ENCODE assay signal across 9 mouse cellular contexts in genomic region chr11:58977607-58978026, GRCm38 (mm10). TPM values are rescaled to one million over a fixed set of nuclear protein-coding genes. Genes with fewer than 3 reads are reported as not detected.
DNase-seq lines count a peak whose midpoint lies in the region; ATAC-seq and TF ChIP-seq lines count a peak whose summit lies in the region.
"Had no signal": no experiment of that assay in that cellular context is flagged by ENCODE, and none has a peak within 500 bp of the region (broad histone marks: within the 10 kb centered on the region; RNA-seq: fewer than 3 reads in every experiment).

No protein-coding gene starts in this region.

- under 1% methylated on average over 21 of the region's 21 CpGs for WGBS in heart, embryonic 11.5 days (ENCODE audit: insufficient replicate concordance)
- WGBS in forebrain, embryonic 11.5 days, result under 1% methylated on average over 21 of the region's 21 CpGs
- under 1% methylated on average over 21 of the region's 21 CpGs for WGBS in liver, embryonic 14.5 days (ENCODE audit: insufficient replicate concordance)

- 0 out of 2 replicates have a peak, but pooled peaks cover under 1% of the 10 kb centered on the region for H3K36me3 ChIP-seq in heart, embryonic 11.5 days (ENCODE audit: control insufficient read depth, insufficient read depth, low read length)
- H3K36me3 ChIP-seq in forebrain, embryonic 11.5 days (ENCODE audit: control insufficient read depth, insufficient read depth, low read length), result no peaks in the 10 kb centered on the region; the same call in 1 of the 2 replicates
- peaks cover 7% of the 10 kb centered on the region for H3K36me3 ChIP-seq in liver, embryonic 14.5 days (replicated peaks; ENCODE audit: control insufficient read depth, insufficient read depth, low read depth)

- H3K27me3 ChIP-seq in heart, embryonic 11.5 days (ENCODE audit: control insufficient read depth, insufficient read depth, low read length), result no peaks in the 10 kb centered on the region
- H3K27me3 ChIP-seq in forebrain, embryonic 11.5 days (ENCODE audit: control insufficient read depth, insufficient read depth, low read length), result no peaks in the 10 kb centered on the region
- no peaks in the 10 kb centered on the region for H3K27me3 ChIP-seq in liver, embryonic 14.5 days (ENCODE audit: control insufficient read depth, insufficient read depth, low read length)
- H3K27me3 ChIP-seq: Patski had no signal

- peak overlapping the region; percentile 97 for H3K4me2 ChIP-seq in heart, embryonic 11.5 days
- peak overlapping the region; percentile 96 for H3K4me2 ChIP-seq in forebrain, embryonic 11.5 days (ENCODE audit: low read depth, low read length, severe bottlenecking)
- H3K4me2 ChIP-seq in liver, embryonic 14.5 days (ENCODE audit: low read depth), result peak overlapping the region; percentile 78

- TF ChIP-seq CTCF in liver, embryonic 14.5 days (IDR thresholded peaks at IDR 0.05; ENCODE audit: low read depth), result no peak

- no peaks in the 10 kb centered on the region for H3K9me3 ChIP-seq in heart, embryonic 11.5 days (replicated peaks; ENCODE audit: control insufficient read depth, low read length)
- no peaks in the 10 kb centered on the region for H3K9me3 ChIP-seq in forebrain, embryonic 11.5 days (ENCODE audit: control insufficient read depth, low read length)
- no peaks in the 10 kb centered on the region for H3K9me3 ChIP-seq in liver, embryonic 14.5 days (ENCODE audit: control insufficient read depth, low read length)

- ATAC-seq in heart, embryonic 11.5 days (replicated peaks; ENCODE audit: insufficient number of reproducible peaks, low FRiP score, low TSS enrichment), result no peak
- peak; percentile 28 for ATAC-seq in CD4-positive, CD25-positive, alpha-beta regulatory T cell, adult 4 months
- no peak; the same call in 1 of the 2 replicates for ATAC-seq in forebrain, embryonic 11.5 days (replicated peaks; ENCODE audit: low FRiP score)
- peak; percentile 36; the same call in 1 of the 2 replicates for ATAC-seq in liver, embryonic 14.5 days (ENCODE audit: insufficient read depth)

- peak overlapping the region; percentile 99 for H3K4me3 ChIP-seq in heart, embryonic 11.5 days (ENCODE audit: low read depth, low read length)
- peak overlapping the region; percentile 94 for H3K4me3 ChIP-seq in forebrain, embryonic 11.5 days (ENCODE audit: low read depth, low read length)
- H3K4me3 ChIP-seq in liver, embryonic 14.5 days (ENCODE audit: insufficient read depth in 1 of 2, low read depth in 2 of 2, low read length in 2 of 2), result peak overlapping the region; percentile 65 to 96

- H3K4me1 ChIP-seq in heart, embryonic 11.5 days (ENCODE audit: control insufficient read depth, insufficient read depth, low read length), result peaks cover 19% of the 10 kb centered on the region
- H3K4me1 ChIP-seq in forebrain, embryonic 11.5 days (replicated peaks; ENCODE audit: control insufficient read depth, insufficient read depth, low read length), result peaks cover 14% of the 10 kb centered on the region; the same call in 1 of the 2 replicates
- H3K4me1 ChIP-seq in liver, embryonic 14.5 days (replicated peaks; ENCODE audit: control insufficient read depth in 2 of 2, insufficient read depth in 2 of 2, low read length in 1 of 2), result peaks cover 7 to 17% of the 10 kb centered on the region in 2 experiments

- intact Hi-C loops in heart, postnatal 14 days (cut with DNase I), result no loop called here
- intact Hi-C loops in left cerebral cortex, postnatal 25 days (cut with DNase I), result no loop called here

- no peak for DNase-seq in heart, postnatal 14 days
- no peak for DNase-seq in forebrain, embryonic 11.5 days (ENCODE audit: low spot score)
- no peak for DNase-seq in liver, embryonic 14.5 days (ENCODE audit: low read depth in 3 of 3, low spot score in 3 of 3)
- no peak for DNase-seq in ovary, adult 18-20 months (ENCODE audit: low spot score)
- DNase-seq in left cerebral cortex, postnatal 25 days (ENCODE audit: low spot score in 2 of 2), result no peak
- no peak for DNase-seq in right cerebral cortex, adult 2 months (ENCODE audit: low spot score in 2 of 2)

- peak overlapping the region; percentile 95 for H3K9ac ChIP-seq in heart, embryonic 11.5 days (ENCODE audit: low read depth, low read length)
- peak overlapping the region; percentile 93 for H3K9ac ChIP-seq in forebrain, embryonic 11.5 days (ENCODE audit: low read length)
- H3K9ac ChIP-seq in liver, embryonic 14.5 days (replicated peaks), result peak overlapping the region; percentile 93

- peak overlapping the region; percentile 80 for H3K27ac ChIP-seq in heart, embryonic 11.5 days (ENCODE audit: low read depth, low read length)
- H3K27ac ChIP-seq in forebrain, embryonic 11.5 days (ENCODE audit: low read depth, low read length), result no peak overlapping the region
- H3K27ac ChIP-seq in liver, embryonic 14.5 days, result peak overlapping the region; percentile 77

- TF ChIP-seq EP300 in liver, embryonic 14.5 days (IDR thresholded peaks at IDR 0.05; ENCODE audit: low read depth), result no peak

RNA-seq across cellular contexts. Expression of gene Trim11, which starts 0.3 kb away (rescaled TPM):
- 26.1 and 27.5 TPM in 2 replicates for polyA plus RNA-seq in heart, embryonic 11.5 days (2014; fragmentation: Nextera tagmentation; extraction: Ambion mirVana)
- total RNA-seq in heart, postnatal 14 days (2021), result 10 to 100 TPM; 17.6 to 18.1 TPM
- 10 to 100 TPM; 23.7 to 27.1 TPM for polyA plus RNA-seq in CD4-positive, CD25-positive, alpha-beta regulatory T cell, adult 4 months (2017; shearing (Covaris generic))
- 17.3 and 20.5 TPM in 2 replicates for polyA plus RNA-seq in forebrain, embryonic 11.5 days (2014; fragmentation: Nextera tagmentation; extraction: Ambion mirVana)
- 8.1 and 8.3 TPM in 2 replicates for polyA plus RNA-seq in liver, embryonic 14.5 days (2012; rRNA removed)
- 6.4 and 6.9 TPM in 2 replicates for polyA plus RNA-seq in liver, embryonic 14.5 days (2014; fragmentation: Nextera tagmentation; extraction: Ambion mirVana)
- total RNA-seq in left cerebral cortex, postnatal 25 days (2021), result 10 to 100 TPM; 21.5 to 23.7 TPM

RNA-seq across cellular contexts. Expression of gene Hist3h2a, which starts 23.1 kb away (rescaled TPM):
- 22.5 and 23.3 TPM in 2 replicates for polyA plus RNA-seq in heart, embryonic 11.5 days (2014; fragmentation: Nextera tagmentation; extraction: Ambion mirVana)
- 10 to 100 TPM; 22.0 to 28.0 TPM for total RNA-seq in heart, postnatal 14 days (2021)
- 10 to 100 TPM in 1 of 2 experiments, 1 to 10 TPM in 1; 9.6 to 10.3 TPM for polyA plus RNA-seq in CD4-positive, CD25-positive, alpha-beta regulatory T cell, adult 4 months (2017; shearing (Covaris generic))
- polyA plus RNA-seq in forebrain, embryonic 11.5 days (2014; fragmentation: Nextera tagmentation; extraction: Ambion mirVana), result 52.9 and 54.1 TPM in 2 replicates
- 11.0 and 11.5 TPM in 2 replicates for polyA plus RNA-seq in liver, embryonic 14.5 days (2012; rRNA removed)
- polyA plus RNA-seq in liver, embryonic 14.5 days (2014; fragmentation: Nextera tagmentation; extraction: Ambion mirVana), result 13.5 and 16.7 TPM in 2 replicates
- 10 to 100 TPM; 62.2 to 64.8 TPM for total RNA-seq in left cerebral cortex, postnatal 25 days (2021)

RNA-seq across cellular contexts. Expression of gene Trim17, which starts 23.1 kb away (rescaled TPM):
- polyA plus RNA-seq in heart, embryonic 11.5 days (2014; fragmentation: Nextera tagmentation; extraction: Ambion mirVana), result 1.0 and 1.1 TPM in 2 replicates
- under 1 TPM; 0.10 to 0.19 TPM for total RNA-seq in heart, postnatal 14 days (2021)
- under 1 TPM; 0.28 to 0.46 TPM for polyA plus RNA-seq in CD4-positive, CD25-positive, alpha-beta regulatory T cell, adult 4 months (2017; shearing (Covaris generic))
- 0.21 and 0.75 TPM in 2 replicates for polyA plus RNA-seq in forebrain, embryonic 11.5 days (2014; fragmentation: Nextera tagmentation; extraction: Ambion mirVana)
- polyA plus RNA-seq in liver, embryonic 14.5 days (2012; rRNA removed), result 0.05 and 0.06 TPM in 2 replicates
- 0.06 and 0.14 TPM in 2 replicates for polyA plus RNA-seq in liver, embryonic 14.5 days (2014; fragmentation: Nextera tagmentation; extraction: Ambion mirVana)
- 1 to 10 TPM; 5.4 TPM for total RNA-seq in left cerebral cortex, postnatal 25 days (2021)

RNA-seq across cellular contexts. Expression of gene Hist3h2ba, which starts 28.9 kb away (rescaled TPM):
- polyA plus RNA-seq in heart, embryonic 11.5 days (2014; fragmentation: Nextera tagmentation; extraction: Ambion mirVana), result 6.4 and 8.4 TPM in 2 replicates
- total RNA-seq in heart, postnatal 14 days (2021), result 10 to 100 TPM in 1 of 2 experiments, 1 to 10 TPM in 1; 3.9 to 14.1 TPM
- 1 to 10 TPM; 4.9 to 6.6 TPM for polyA plus RNA-seq in CD4-positive, CD25-positive, alpha-beta regulatory T cell, adult 4 months (2017; shearing (Covaris generic))
- polyA plus RNA-seq in forebrain, embryonic 11.5 days (2014; fragmentation: Nextera tagmentation; extraction: Ambion mirVana), result 84.9 and 93.6 TPM in 2 replicates
- polyA plus RNA-seq in liver, embryonic 14.5 days (2012; rRNA removed), result 15.7 and 16.0 TPM in 2 replicates
- polyA plus RNA-seq in liver, embryonic 14.5 days (2014; fragmentation: Nextera tagmentation; extraction: Ambion mirVana), result 4.2 and 6.0 TPM in 2 replicates
- total RNA-seq in left cerebral cortex, postnatal 25 days (2021), result 100 to 1,000 TPM in 1 of 2 experiments, 10 to 100 TPM in 1; 90.4 to 111 TPM

RNA-seq across cellular contexts. Expression of gene Rnf187, which starts 38.9 kb away (rescaled TPM):
- polyA plus RNA-seq in heart, embryonic 11.5 days (2014; fragmentation: Nextera tagmentation; extraction: Ambion mirVana), result 172 and 192 TPM in 2 replicates
- 100 to 1,000 TPM; 150 to 151 TPM for total RNA-seq in heart, postnatal 14 days (2021)
- polyA plus RNA-seq in CD4-positive, CD25-positive, alpha-beta regulatory T cell, adult 4 months (2017; shearing (Covaris generic)), result 10 to 100 TPM in 1 of 2 experiments, 1 to 10 TPM in 1; 10.0 to 18.7 TPM
- polyA plus RNA-seq in forebrain, embryonic 11.5 days (2014; fragmentation: Nextera tagmentation; extraction: Ambion mirVana), result 386 and 426 TPM in 2 replicates
- 80.8 and 83.3 TPM in 2 replicates for polyA plus RNA-seq in liver, embryonic 14.5 days (2012; rRNA removed)
- 104 and 120 TPM in 2 replicates for polyA plus RNA-seq in liver, embryonic 14.5 days (2014; fragmentation: Nextera tagmentation; extraction: Ambion mirVana)
- total RNA-seq in left cerebral cortex, postnatal 25 days (2021), result 100 to 1,000 TPM; 480 to 498 TPM

Comparison
In these comparisons a context has a peak if more than half of its experiments do, and no peak if none do; other contexts are left out.
1. ATAC-seq: peak in CD4-positive, CD25-positive, alpha-beta regulatory T cell, adult 4 months (single experiment) and liver, embryonic 14.5 days (single experiment); none in heart, embryonic 11.5 days (single experiment) and forebrain, embryonic 11.5 days (single experiment).
2. Peak in every context shown above with its lines, with median percentiles within 50 percentile points of each other: H3K4me2 ChIP-seq, H3K4me3 ChIP-seq and H3K9ac ChIP-seq.